Mouse (Mus musculus): ENCODE data around the gene Cntnap3.
"Not testable (repeated sequence)": the region's sequence is repeated elsewhere in the genome, so short reads cannot be mapped to it uniquely, and the experiment has no call there.

Cntnap3 gene

GRCm38 (mm10) chr13:64903585-64904208, at the start of gene Cntnap3:
Gene Cntnap3, minus strand, starts transcription at chr13:64903955.
- no peak for DNase-seq

DNA sequence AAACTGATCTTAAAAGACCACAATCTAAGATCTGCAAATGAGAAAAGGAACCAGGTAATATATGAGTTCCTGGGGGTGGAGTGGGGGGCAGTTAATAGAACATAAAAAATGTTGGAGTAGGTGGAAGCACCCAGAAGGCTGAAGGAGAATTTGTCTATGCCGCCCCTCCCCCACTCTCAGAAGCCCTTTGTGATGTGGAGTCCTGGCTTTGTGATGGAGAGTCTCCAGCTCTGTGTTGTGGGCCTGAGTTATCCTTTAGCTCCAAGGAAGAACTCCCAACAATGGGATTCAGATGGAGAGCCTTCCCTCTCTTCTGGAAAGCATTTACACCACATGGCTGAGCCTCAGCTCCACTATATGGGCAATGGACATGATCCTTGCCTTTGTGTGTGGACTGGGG, 13.4 kb upstream of the Cntnap3 start, which contains the start of gene Spata31:
Gene Spata31, plus strand, starts transcription at position 216 of the 400 bp plus-strand sequence.
- DNase-seq: no peak

- no peak for DNase-seq
These were observed 623 bp downstream of the Cntnap3 start for GRCm38 (mm10) chr13:64903132-64903531.

DNA sequence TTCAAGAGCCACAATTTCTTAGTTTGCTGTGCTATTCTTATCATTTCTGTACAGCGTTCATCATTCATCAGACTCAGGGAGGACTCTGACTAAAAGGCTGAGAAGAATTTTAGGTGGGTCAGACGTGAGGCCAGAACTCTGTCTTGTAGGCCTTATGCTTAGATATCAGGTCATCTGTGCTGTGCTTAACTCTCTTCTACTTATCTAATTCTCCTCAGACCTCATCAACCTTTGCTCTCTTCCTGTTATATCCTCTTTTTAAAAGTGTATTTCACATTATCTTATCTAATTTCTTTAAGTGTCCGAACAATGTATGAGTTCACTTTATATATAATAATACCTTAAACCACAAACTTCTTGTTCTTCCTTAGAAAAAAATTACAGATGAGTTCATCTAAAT, 38.4 kb downstream of the Cntnap3 start:
- no peak for DNase-seq

GRCm38 (mm10) chr13:64824856-64825255, 78.9 kb downstream of the Cntnap3 start:
- DNase-seq: not testable (repeated sequence)

DNA sequence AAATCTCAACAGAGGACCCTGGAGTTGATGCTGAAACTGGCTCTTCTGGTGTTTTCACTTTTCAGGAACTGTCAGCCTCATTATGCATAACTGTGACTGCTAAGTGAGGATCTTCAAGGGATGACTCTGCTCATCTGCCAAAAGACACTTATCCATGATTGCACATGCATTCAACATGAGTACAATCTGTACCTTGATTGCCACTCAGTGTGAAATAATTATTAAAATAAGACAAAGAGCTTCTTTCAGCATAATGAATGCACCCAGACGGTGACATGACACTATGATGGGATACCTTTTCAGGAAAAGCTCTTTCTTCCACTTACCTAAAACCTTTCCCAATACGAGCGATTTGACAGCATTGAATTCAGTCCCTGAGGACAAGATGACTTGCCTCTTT, 158.4 kb downstream of the Cntnap3 start:
- DNase-seq: no peak

GRCm38 (mm10) chr13:64732244-64732643, 171.5 kb downstream of the Cntnap3 start:
- no peak for DNase-seq

GRCm38 (mm10) chr13:64716791-64717190, 187.0 kb downstream of the Cntnap3 start:
- DNase-seq: no peak

DNA sequence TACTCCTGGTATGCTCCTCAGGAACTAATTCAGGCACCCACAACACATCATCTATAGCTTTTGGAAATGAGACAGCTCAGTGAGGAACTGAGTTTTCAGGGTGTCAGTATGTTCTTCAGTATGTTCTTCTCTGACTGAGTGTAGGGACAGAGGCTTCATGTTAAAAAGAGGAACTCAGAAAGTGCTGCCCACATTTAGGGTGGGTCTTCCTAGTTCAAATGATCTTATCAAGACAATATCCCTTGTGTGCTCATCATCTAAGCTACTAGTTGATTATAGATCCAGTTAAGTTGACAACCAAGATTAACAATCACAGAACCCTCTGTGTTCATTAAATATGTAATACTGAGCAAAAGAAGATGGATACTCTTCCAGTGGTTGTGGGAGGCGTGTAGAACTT, 211.3 kb downstream of the Cntnap3 start:
- no peak for DNase-seq
